Mouse (Mus musculus) neural tube, embryonic 12.5 days (tissue): ENCODE measurements around the gene Col24a1. TPM values are rescaled to one million over a fixed set of nuclear protein-coding genes. Genes with fewer than 3 reads are reported as not detected.

ENCODE experiments used
- ATAC-seq: fragments of 200-750 bp; cut with Nextera tagmentation; 2 replicates; pipeline ENCODE4 v1.8.0; 2017; ENCODE audit warnings: low read depth, mild to moderate bottlenecking, moderate TSS enrichment, moderate library complexity; ENCODE audit not compliant: low FRiP score
- H3K27ac ChIP-seq: fragments of 300-500 bp; sonication (generic); 2 replicates; pipeline ENCODE4 v1.5.1; 2016
- H3K27me3 ChIP-seq: fragments of 300-500 bp; sonication (generic); replicated peaks from 2 replicates; pipeline ENCODE4 v1.6.1; 2016; ENCODE audit warnings: mild to moderate bottlenecking
- H3K36me3 ChIP-seq: fragments of 300-500 bp; sonication (generic); 2 replicates; pipeline ENCODE4 v1.6.1; 2016; ENCODE audit warnings: mild to moderate bottlenecking
- H3K4me1 ChIP-seq: fragments of 300-500 bp; sonication (generic); 2 replicates; pipeline ENCODE4 v1.6.1; 2016
- H3K4me2 ChIP-seq: fragments of 300-500 bp; sonication (generic); replicated peaks from 2 replicates; pipeline ENCODE4 v1.6.1; 2016; ENCODE audit warnings: mild to moderate bottlenecking
- H3K4me3 ChIP-seq: fragments of 300-500 bp; sonication (generic); 2 replicates; pipeline ENCODE4 v1.5.1; 2016
- H3K9ac ChIP-seq: fragments of 300-500 bp; sonication (generic); 2 replicates; pipeline ENCODE4 v1.6.1; 2016; ENCODE audit warnings: mild to moderate bottlenecking
- H3K9me3 ChIP-seq: fragments of 300-500 bp; sonication (generic); 2 replicates; pipeline ENCODE4 v1.6.1; 2016; ENCODE audit warnings: mild to moderate bottlenecking
- WGBS: fragments of 180-500 bp; shearing (Covaris S2); methylation state at CpG from one replicate; pipeline ENCODE4 v1.1.7; 2016; 5-methylcytosine and 5-hydroxymethylcytosine counted together
- polyA plus RNA-seq: library from polyadenylated mRNA; unstranded; fragments of >200 nt; fragmentation: Nextera tagmentation; extraction: Ambion mirVana; gene quantifications from 2 replicates; pipeline ENCODE4 v1.2.1, GENCODE M21; 2016

The Col24a1 gene
- polyA plus RNA-seq, 1 experiment from 2014 or later, result 1.2 TPM

GRCm38 (mm10) chr3:145305311-145305710 lies 13.0 kb downstream of the Col24a1 start:
- Histone ChIP-seq H3K27me3 (no peaks in the 10 kb centered on the region), H3K9ac (no peak overlapping the region), H3K4me2 (no peak overlapping the region), H3K4me1 (no peaks in the 10 kb centered on the region), H3K4me3 (no peak overlapping the region), H3K27ac (no peak overlapping the region), H3K9me3 (no peaks in the 10 kb centered on the region), H3K36me3 (no peaks in the 10 kb centered on the region)
- no peak for ATAC-seq
- 71% methylated on average over 5 of the region's 5 CpGs for WGBS

DNA sequence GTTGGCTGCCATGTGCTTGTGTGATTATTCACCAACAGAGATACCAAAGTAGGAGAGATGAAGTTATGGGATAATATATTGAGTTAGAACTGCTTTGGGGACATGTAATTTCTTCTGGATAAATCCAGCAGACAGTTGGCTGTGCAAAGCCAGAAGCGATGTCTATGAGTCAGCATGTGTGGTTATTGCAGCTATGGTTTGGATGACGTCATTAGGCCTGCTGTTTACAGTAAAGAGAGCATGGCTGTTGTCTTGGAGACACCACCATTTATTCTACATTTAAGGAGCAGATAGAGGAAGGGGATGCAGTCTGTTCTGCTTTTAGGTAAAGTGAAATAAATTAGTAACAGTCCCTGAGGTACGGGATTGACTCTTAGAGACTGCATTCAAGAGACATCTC lies 14.9 kb downstream of the Col24a1 start:
- Histone ChIP-seq H3K4me1 (no peaks in the 10 kb centered on the region), H3K4me3 (no peak overlapping the region), H3K27me3 (no peaks in the 10 kb centered on the region), H3K9ac (no peak overlapping the region), H3K27ac (no peak overlapping the region), H3K36me3 (no peaks in the 10 kb centered on the region), H3K4me2 (no peak overlapping the region), H3K9me3 (no peaks in the 10 kb centered on the region)
- 88% methylated on average over 3 of the region's 3 CpGs for WGBS
- ATAC-seq, result no peak

GRCm38 (mm10) chr3:145320587-145321274 lies 28.5 kb downstream of the Col24a1 start:
- no peak overlapping the region for H3K27ac ChIP-seq
- no peaks in the 10 kb centered on the region for H3K9me3 ChIP-seq
- 57% methylated on average over 14 of the region's 14 CpGs for WGBS
- H3K4me1 ChIP-seq, result peaks cover 7% of the 10 kb centered on the region; the same call in 1 of the 2 replicates
- no peaks in the 10 kb centered on the region for H3K36me3 ChIP-seq
- ATAC-seq, result no peak
- H3K4me2 ChIP-seq, result no peak overlapping the region
- no peak overlapping the region for H3K4me3 ChIP-seq
- H3K9ac ChIP-seq, result no peak overlapping the region
- no peaks in the 10 kb centered on the region for H3K27me3 ChIP-seq

- H3K36me3 ChIP-seq, result no peaks in the 10 kb centered on the region
- H3K4me2 ChIP-seq, result no peak overlapping the region
- no peak overlapping the region for H3K4me3 ChIP-seq
- H3K9ac ChIP-seq, result no peak overlapping the region
- no peak overlapping the region for H3K27ac ChIP-seq
- no peaks in the 10 kb centered on the region for H3K27me3 ChIP-seq
- peaks cover 6% of the 10 kb centered on the region; the same call in 1 of the 2 replicates for H3K4me1 ChIP-seq
- WGBS, result 94% methylated on average over 3 of the region's 3 CpGs
- no peak for ATAC-seq
- H3K9me3 ChIP-seq, result no peaks in the 10 kb centered on the region
Observed at GRCm38 (mm10) chr3:145325402-145325801, 33.1 kb downstream of the Col24a1 start.

DNA sequence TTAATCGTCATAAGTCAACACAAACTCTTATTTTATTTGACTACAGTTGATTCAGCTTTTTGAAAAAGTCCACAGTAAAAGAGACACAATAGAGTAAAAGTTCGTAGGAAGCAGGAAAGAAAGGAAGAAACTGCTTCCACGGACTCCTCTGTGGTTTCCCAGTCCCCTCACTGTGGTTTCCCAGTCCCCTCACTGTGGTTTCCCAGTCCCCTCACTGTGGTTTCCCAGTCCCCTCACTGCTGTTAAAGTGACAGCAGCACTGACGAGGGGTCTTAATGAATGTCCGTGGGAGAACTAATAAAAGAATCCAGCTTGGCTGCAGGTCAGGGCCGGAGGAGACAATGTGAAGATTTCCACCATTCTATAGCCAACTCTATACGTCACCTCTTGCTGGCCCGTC lies 39.4 kb downstream of the Col24a1 start:
- Histone ChIP-seq H3K9ac (no peak overlapping the region), H3K27ac (no peak overlapping the region), H3K27me3 (no peaks in the 10 kb centered on the region), H3K9me3 (no peaks in the 10 kb centered on the region), H3K36me3 (no peaks in the 10 kb centered on the region), H3K4me3 (no peak overlapping the region), H3K4me2 (no peak overlapping the region), H3K4me1 (no peaks in the 10 kb centered on the region)
- no peak for ATAC-seq
- WGBS, result 68% methylated on average over 8 of the region's 8 CpGs

DNA sequence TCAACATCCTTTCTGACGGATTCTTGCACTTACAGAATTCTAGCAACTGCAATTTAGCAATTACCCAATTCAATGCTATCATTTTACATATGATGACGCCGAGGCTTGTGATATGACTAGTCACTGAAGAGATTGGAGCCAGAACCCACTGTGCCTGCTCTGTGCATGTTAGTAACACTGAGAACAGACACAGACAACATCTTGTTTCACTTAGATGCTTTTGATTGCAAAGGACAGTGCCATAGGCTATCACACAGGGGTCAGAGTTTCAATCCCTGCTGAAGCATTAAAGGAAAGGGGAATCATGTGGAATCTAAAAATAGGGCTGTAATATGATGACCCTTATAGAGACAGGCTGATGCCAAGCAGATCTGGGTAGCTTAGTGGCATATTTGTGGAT lies 41.8 kb downstream of the Col24a1 start:
- no peak overlapping the region for H3K27ac ChIP-seq
- H3K27me3 ChIP-seq, result no peaks in the 10 kb centered on the region
- no peak overlapping the region for H3K4me2 ChIP-seq
- H3K4me3 ChIP-seq, result no peak overlapping the region
- no peak overlapping the region for H3K9ac ChIP-seq
- no peak for ATAC-seq
- 94% methylated on average over 3 of the region's 3 CpGs for WGBS
- H3K9me3 ChIP-seq, result no peaks in the 10 kb centered on the region
- no peaks in the 10 kb centered on the region for H3K4me1 ChIP-seq
- no peaks in the 10 kb centered on the region for H3K36me3 ChIP-seq

- 85% methylated on average over 2 of the region's 2 CpGs for WGBS
- no peak overlapping the region for H3K27ac ChIP-seq
- no peak overlapping the region for H3K4me2 ChIP-seq
- no peaks in the 10 kb centered on the region for H3K9me3 ChIP-seq
- ATAC-seq, result no peak
- no peak overlapping the region for H3K4me3 ChIP-seq
- H3K4me1 ChIP-seq, result no peaks in the 10 kb centered on the region
- no peaks in the 10 kb centered on the region for H3K27me3 ChIP-seq
- no peaks in the 10 kb centered on the region for H3K36me3 ChIP-seq
- H3K9ac ChIP-seq, result no peak overlapping the region
Observed at GRCm38 (mm10) chr3:145337161-145337560, 44.9 kb downstream of the Col24a1 start.

DNA sequence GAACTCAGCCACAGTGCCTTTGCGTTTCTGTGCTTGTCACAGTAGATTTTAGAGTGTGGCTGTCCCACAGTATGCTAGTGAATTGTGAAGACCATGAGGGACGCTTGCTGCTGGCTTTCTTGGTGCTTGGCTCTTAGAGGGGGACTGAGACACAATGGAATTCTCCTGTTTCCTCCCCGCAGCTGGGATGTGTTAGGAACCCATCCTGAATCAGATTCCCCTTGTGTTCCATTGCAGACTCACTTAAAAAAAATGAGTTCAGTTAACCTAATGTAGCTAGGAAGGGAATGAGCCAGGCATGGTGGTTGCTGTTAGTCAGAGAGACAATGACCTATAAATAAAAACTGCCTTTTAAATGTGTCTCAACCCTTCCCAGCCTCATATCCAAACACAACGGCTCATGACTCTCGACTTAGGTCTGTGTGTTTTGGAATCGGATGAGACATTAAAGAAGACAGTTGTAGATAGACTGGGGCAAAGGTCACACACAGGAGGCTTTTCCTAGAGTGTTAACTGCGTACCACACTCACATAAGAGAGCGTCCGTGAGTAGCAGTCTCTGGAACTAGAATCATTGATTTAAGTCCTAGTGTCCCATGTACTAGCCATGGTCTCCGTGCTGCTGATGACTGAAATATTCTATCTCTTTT lies 47.7 kb downstream of the Col24a1 start:
- Histone ChIP-seq H3K27ac (no peak overlapping the region), H3K4me2 (no peak overlapping the region), H3K27me3 (no peaks in the 10 kb centered on the region), H3K36me3 (no peaks in the 10 kb centered on the region), H3K9me3 (no peaks in the 10 kb centered on the region), H3K4me3 (no peak overlapping the region), H3K4me1 (no peaks in the 10 kb centered on the region), H3K9ac (no peak overlapping the region)
- no peak for ATAC-seq
- 81% methylated on average over 10 of the region's 10 CpGs for WGBS

- WGBS, result 94% methylated on average over 3 of the region's 3 CpGs
Observed at GRCm38 (mm10) chr3:145348690-145349089, 56.4 kb downstream of the Col24a1 start.

DNA sequence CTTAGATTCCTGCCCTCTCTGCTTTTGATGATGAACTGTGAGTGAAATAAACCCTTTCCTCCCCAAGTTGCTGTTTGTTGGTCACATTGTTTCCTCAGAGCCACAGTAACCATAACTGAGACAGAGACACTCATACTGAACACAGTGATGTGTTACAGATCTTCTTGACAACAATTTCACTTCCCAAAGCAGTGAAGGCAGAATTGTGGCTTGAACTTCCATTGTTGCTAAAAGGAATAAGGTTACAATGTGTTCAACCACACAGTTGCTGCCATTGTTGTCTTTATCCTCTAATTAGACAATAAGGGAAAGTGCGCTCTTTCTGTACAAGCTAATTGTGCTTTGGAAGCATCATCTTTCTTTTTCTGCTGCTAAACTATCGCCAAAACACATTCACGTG lies 61.7 kb downstream of the Col24a1 start:
- ATAC-seq, result no peak
- no peak overlapping the region for H3K9ac ChIP-seq
- no peaks in the 10 kb centered on the region for H3K27me3 ChIP-seq
- no peaks in the 10 kb centered on the region for H3K9me3 ChIP-seq
- H3K4me1 ChIP-seq, result no peaks in the 10 kb centered on the region
- H3K4me2 ChIP-seq, result no peak overlapping the region
- no peak overlapping the region for H3K4me3 ChIP-seq
- no peaks in the 10 kb centered on the region for H3K36me3 ChIP-seq
- 87% methylated on average over 3 of the region's 3 CpGs for WGBS
- no peak overlapping the region for H3K27ac ChIP-seq

More at GRCm38 (mm10) chr3:145348690-145349089, 56.4 kb downstream of the Col24a1 start:
- H3K36me3 ChIP-seq, result no peaks in the 10 kb centered on the region
- no peak for ATAC-seq
- H3K9ac ChIP-seq, result no peak overlapping the region
- no peak overlapping the region for H3K4me2 ChIP-seq
- H3K9me3 ChIP-seq, result no peaks in the 10 kb centered on the region
- H3K4me1 ChIP-seq, result no peaks in the 10 kb centered on the region
- H3K27me3 ChIP-seq, result no peaks in the 10 kb centered on the region
- H3K4me3 ChIP-seq, result no peak overlapping the region
- H3K27ac ChIP-seq, result no peak overlapping the region

- ATAC-seq, result no peak
- no peaks in the 10 kb centered on the region for H3K4me1 ChIP-seq
- WGBS, result 89% methylated on average over 6 of the region's 6 CpGs
- no peaks in the 10 kb centered on the region for H3K36me3 ChIP-seq
- no peak overlapping the region for H3K4me2 ChIP-seq
- no peaks in the 10 kb centered on the region for H3K9me3 ChIP-seq
- no peak overlapping the region for H3K9ac ChIP-seq
- H3K27ac ChIP-seq, result no peak overlapping the region
- H3K4me3 ChIP-seq, result no peak overlapping the region
- no peaks in the 10 kb centered on the region for H3K27me3 ChIP-seq
Observed at GRCm38 (mm10) chr3:145356865-145357487, 64.7 kb downstream of the Col24a1 start.

GRCm38 (mm10) chr3:145365227-145365626 lies 73.0 kb downstream of the Col24a1 start:
- H3K27me3 ChIP-seq, result no peaks in the 10 kb centered on the region
- no peak overlapping the region for H3K27ac ChIP-seq
- no peak for ATAC-seq
- no peaks in the 10 kb centered on the region for H3K36me3 ChIP-seq
- no peak overlapping the region for H3K4me3 ChIP-seq
- no peak overlapping the region for H3K4me2 ChIP-seq
- H3K4me1 ChIP-seq, result no peaks in the 10 kb centered on the region
- no peaks in the 10 kb centered on the region for H3K9me3 ChIP-seq
- no peak overlapping the region for H3K9ac ChIP-seq
- 37% methylated on average over 3 of the region's 3 CpGs for WGBS
